Mouse (Mus musculus): ENCODE results near the gene 3110009E18Rik. TPM values are rescaled to one million over a fixed set of nuclear protein-coding genes. Genes with fewer than 3 reads are reported as not detected.

3110009E18Rik gene
- total and polyA plus RNA-seq, 2 experiments from 2014 or later = 2.2 to 10.7 TPM

DNA sequence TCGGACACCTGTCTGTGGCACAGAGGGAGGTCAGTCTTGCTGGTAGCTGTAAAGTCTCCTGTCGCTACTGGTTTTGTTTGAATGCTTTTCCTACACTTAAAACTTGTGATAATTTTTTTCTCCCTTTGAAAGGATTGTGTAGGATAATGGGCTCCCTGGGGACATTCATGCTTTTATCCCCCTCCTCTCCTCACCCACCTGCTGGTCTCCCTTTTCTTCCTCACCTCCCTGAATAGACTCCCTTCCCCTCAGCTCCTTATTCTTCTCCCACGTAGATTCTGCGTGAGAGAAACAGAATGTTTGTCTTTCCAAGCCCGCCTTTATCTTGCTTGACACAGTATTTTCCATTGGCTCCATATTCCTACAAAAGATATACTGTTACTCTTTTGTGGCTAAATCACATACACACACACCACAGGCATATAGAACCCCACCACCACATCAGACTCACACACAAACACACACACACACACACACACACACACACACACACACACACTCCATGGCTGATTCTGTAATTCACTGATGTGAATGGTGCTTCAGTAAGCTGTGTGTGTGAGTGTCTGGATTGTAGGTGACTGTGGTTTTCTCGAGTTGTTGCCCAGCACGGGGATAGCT lies 18.0 kb downstream of the 3110009E18Rik start:
- Histone ChIP-seq H3K9ac (replicated peaks; ENCODE audit: low read length) (no peak overlapping the region), H3K27me3 (ENCODE audit: insufficient read depth, low read length) (no peaks in the 10 kb centered on the region), H3K27ac (no peak overlapping the region), H3K4me2 (ENCODE audit: low read depth, low read length) (no peak overlapping the region), H3K4me3 (ENCODE audit: low read length) (no peak overlapping the region), H3K4me1 (ENCODE audit: insufficient read depth, low read length) (0 out of 2 replicates have a peak, but pooled peaks cover 5% of the 10 kb centered on the region), H3K9me3 (ENCODE audit: low read length) (no peaks in the 10 kb centered on the region), H3K36me3 (ENCODE audit: insufficient read depth, low read length) (no peaks in the 10 kb centered on the region)
- ATAC-seq (no peak), DNase-seq (ENCODE audit: low spot score) (no peak)
- WGBS = 28% methylated on average over 7 of the region's 7 CpGs
- TF ChIP-seq CTCF (IDR thresholded peaks at IDR 0.05; ENCODE audit: low read depth) = no peak

- Histone ChIP-seq H3K9ac (replicated peaks; ENCODE audit: low read length) (no peak overlapping the region), H3K4me1 (ENCODE audit: insufficient read depth, low read length) (0 out of 2 replicates have a peak, but pooled peaks cover 5% of the 10 kb centered on the region), H3K9me3 (ENCODE audit: low read length) (no peaks in the 10 kb centered on the region), H3K4me3 (ENCODE audit: low read length) (no peak overlapping the region), H3K36me3 (ENCODE audit: insufficient read depth, low read length) (no peaks in the 10 kb centered on the region), H3K4me2 (ENCODE audit: low read depth, low read length) (no peak overlapping the region), H3K27me3 (ENCODE audit: insufficient read depth, low read length) (no peaks in the 10 kb centered on the region), H3K27ac (no peak overlapping the region)
- DNase-seq (ENCODE audit: low spot score) (no peak), ATAC-seq (no peak)
- no peak for TF ChIP-seq CTCF (IDR thresholded peaks at IDR 0.05; ENCODE audit: low read depth)
- 84% methylated on average over 9 of the region's 9 CpGs for WGBS
These were observed 19.2 kb downstream of the 3110009E18Rik start for GRCm38 (mm10) chr1:120140144-120140693.

- no peak for TF ChIP-seq CTCF (IDR thresholded peaks at IDR 0.05; ENCODE audit: low read depth)
- WGBS = 38% methylated on average over 5 of the region's 5 CpGs
- no peaks in the 10 kb centered on the region for H3K36me3 ChIP-seq (ENCODE audit: insufficient read depth, low read length)
- H3K4me2 ChIP-seq (ENCODE audit: low read depth, low read length) = no peak overlapping the region
- H3K27me3 ChIP-seq (ENCODE audit: insufficient read depth, low read length) = no peaks in the 10 kb centered on the region
- H3K9ac ChIP-seq (replicated peaks; ENCODE audit: low read length) = no peak overlapping the region
- no peaks in the 10 kb centered on the region for H3K9me3 ChIP-seq (ENCODE audit: low read length)
- H3K4me1 ChIP-seq (ENCODE audit: insufficient read depth, low read length) = 0 out of 2 replicates have a peak, but pooled peaks cover 5% of the 10 kb centered on the region
- no peak overlapping the region for H3K27ac ChIP-seq
- ATAC-seq = peak; percentile 77
- H3K4me3 ChIP-seq (ENCODE audit: low read length) = no peak overlapping the region
- peak; percentile 81 for DNase-seq (ENCODE audit: low spot score)
These were observed 21.6 kb downstream of the 3110009E18Rik start for GRCm38 (mm10) chr1:120142551-120142950.

- Histone ChIP-seq H3K4me3 (ENCODE audit: low read length) (no peak overlapping the region), H3K9me3 (ENCODE audit: low read length) (no peaks in the 10 kb centered on the region), H3K27ac (no peak overlapping the region), H3K9ac (replicated peaks; ENCODE audit: low read length) (no peak overlapping the region), H3K36me3 (ENCODE audit: insufficient read depth, low read length) (no peaks in the 10 kb centered on the region), H3K27me3 (ENCODE audit: insufficient read depth, low read length) (no peaks in the 10 kb centered on the region), H3K4me1 (ENCODE audit: insufficient read depth, low read length) (0 out of 2 replicates have a peak, but pooled peaks cover 5% of the 10 kb centered on the region), H3K4me2 (ENCODE audit: low read depth, low read length) (no peak overlapping the region)
- DNase-seq (ENCODE audit: low spot score) (no peak), ATAC-seq (no peak)
- 84% methylated on average over 8 of the region's 8 CpGs for WGBS
- TF ChIP-seq CTCF (IDR thresholded peaks at IDR 0.05; ENCODE audit: low read depth) = no peak
These were observed 24.7 kb downstream of the 3110009E18Rik start for GRCm38 (mm10) chr1:120145527-120146216.

GRCm38 (mm10) chr1:120146994-120147393 lies 26.0 kb downstream of the 3110009E18Rik start:
- Histone ChIP-seq H3K4me2 (ENCODE audit: low read depth, low read length) (no peak overlapping the region), H3K9ac (replicated peaks; ENCODE audit: low read length) (no peak overlapping the region), H3K36me3 (ENCODE audit: insufficient read depth, low read length) (no peaks in the 10 kb centered on the region), H3K4me1 (ENCODE audit: insufficient read depth, low read length) (0 out of 2 replicates have a peak, but pooled peaks cover 5% of the 10 kb centered on the region), H3K9me3 (ENCODE audit: low read length) (no peaks in the 10 kb centered on the region), H3K27ac (no peak overlapping the region), H3K27me3 (ENCODE audit: insufficient read depth, low read length) (no peaks in the 10 kb centered on the region), H3K4me3 (ENCODE audit: low read length) (no peak overlapping the region)
- no peak for ATAC-seq
- peak; percentile 40 for DNase-seq (ENCODE audit: low spot score)
- TF ChIP-seq CTCF (IDR thresholded peaks at IDR 0.05; ENCODE audit: low read depth) = peak; percentile 58

DNA sequence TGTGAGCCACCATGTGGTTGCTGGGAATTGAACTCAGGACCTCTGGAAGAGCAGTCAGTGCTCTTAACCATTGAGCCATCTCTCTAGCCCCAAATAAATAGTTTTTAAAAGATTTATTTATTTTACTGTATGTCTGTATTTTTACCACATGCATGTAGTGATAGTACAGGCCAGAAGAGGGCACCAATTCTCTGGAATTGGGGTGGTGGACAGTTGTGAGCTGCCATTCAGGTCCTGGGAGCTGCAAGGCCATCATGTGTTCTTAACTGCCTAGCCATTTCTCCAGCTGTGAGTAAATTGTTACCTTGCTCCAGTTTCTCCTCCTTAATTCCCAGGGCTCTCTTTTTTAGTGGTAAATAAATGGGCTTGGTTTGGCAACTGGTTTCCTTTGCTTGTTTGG lies 33.2 kb downstream of the 3110009E18Rik start:
- TF ChIP-seq CTCF (IDR thresholded peaks at IDR 0.05; ENCODE audit: low read depth) = peak; percentile 69
- no peaks in the 10 kb centered on the region for H3K9me3 ChIP-seq (ENCODE audit: low read length)
- ATAC-seq = no peak
- no peaks in the 10 kb centered on the region for H3K27me3 ChIP-seq (ENCODE audit: insufficient read depth, low read length)
- H3K9ac ChIP-seq (replicated peaks; ENCODE audit: low read length) = no peak overlapping the region
- no peak overlapping the region for H3K4me2 ChIP-seq (ENCODE audit: low read depth, low read length)
- no peak overlapping the region for H3K27ac ChIP-seq
- no peak overlapping the region for H3K4me3 ChIP-seq (ENCODE audit: low read length)
- no peaks in the 10 kb centered on the region for H3K4me1 ChIP-seq (ENCODE audit: insufficient read depth, low read length)
- DNase-seq (ENCODE audit: low spot score) = peak; percentile 54
- H3K36me3 ChIP-seq (ENCODE audit: insufficient read depth, low read length) = no peaks in the 10 kb centered on the region

DNA sequence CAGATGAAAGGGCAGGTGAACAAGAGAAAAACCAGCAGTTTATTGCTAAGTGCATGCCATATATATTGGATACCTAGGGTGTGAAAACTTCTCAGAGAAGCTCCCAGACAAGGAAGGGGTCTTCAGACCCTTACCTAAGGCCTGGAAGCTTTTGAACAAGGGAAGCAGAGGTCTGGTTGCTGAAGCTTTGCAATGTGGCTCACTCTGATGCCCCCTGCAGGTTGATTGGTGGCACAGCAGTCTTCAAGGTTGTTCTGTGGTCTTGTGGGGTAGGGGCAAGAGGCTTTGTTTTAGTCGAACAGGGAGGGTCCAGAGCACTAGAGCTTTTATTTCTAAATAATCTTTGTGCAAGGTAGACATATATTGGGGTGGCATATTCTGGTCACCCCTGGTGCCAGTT lies 34.3 kb downstream of the 3110009E18Rik start:
- no peak overlapping the region for H3K4me2 ChIP-seq (ENCODE audit: low read depth, low read length)
- H3K27me3 ChIP-seq (ENCODE audit: insufficient read depth, low read length) = no peaks in the 10 kb centered on the region
- 15% methylated on average over 1 of the region's 1 CpGs for WGBS
- TF ChIP-seq CTCF (IDR thresholded peaks at IDR 0.05; ENCODE audit: low read depth) = peak; percentile 78
- H3K27ac ChIP-seq = no peak overlapping the region
- H3K9ac ChIP-seq (replicated peaks; ENCODE audit: low read length) = no peak overlapping the region
- H3K9me3 ChIP-seq (ENCODE audit: low read length) = no peaks in the 10 kb centered on the region
- DNase-seq (ENCODE audit: low spot score) (peak; percentile 56), ATAC-seq (no peak)
- no peaks in the 10 kb centered on the region for H3K4me1 ChIP-seq (ENCODE audit: insufficient read depth, low read length)
- no peak overlapping the region for H3K4me3 ChIP-seq (ENCODE audit: low read length)
- H3K36me3 ChIP-seq (ENCODE audit: insufficient read depth, low read length) = no peaks in the 10 kb centered on the region
